Mouse (Mus musculus): ENCODE measurements around the gene Nudt2.
A peak's percentile ranks its signal among the peaks of the same experiment; 100 is the strongest.

Gene Nudt2

DNA sequence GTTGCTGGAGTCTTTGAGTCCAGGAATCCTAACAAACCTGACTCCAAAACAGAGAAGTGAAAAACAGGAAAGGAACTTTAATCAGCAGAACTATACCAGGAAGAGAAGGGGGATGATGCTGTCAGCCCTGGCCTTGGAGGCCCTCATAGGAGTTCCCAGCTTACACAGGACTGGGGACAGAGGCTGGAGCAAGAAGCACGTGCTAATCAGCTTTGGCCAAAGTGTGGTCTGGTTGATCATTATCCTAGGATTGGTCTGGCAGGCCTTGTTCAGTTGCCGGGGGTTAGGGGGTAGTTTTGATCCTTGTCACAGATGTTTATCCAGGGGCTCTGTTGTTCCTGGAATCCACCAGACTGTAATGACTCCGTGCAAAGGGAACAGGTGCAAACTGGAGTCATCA, 29.4 kb downstream of the Nudt2 start:
- no peak for DNase-seq (ENCODE audit: low spot score)

- DNase-seq (ENCODE audit: low spot score), result no peak
Observed at GRCm38 (mm10) chr4:41495076-41495475, 30.1 kb downstream of the Nudt2 start.

- DNase-seq (ENCODE audit: low spot score), result no peak
Observed at GRCm38 (mm10) chr4:41495850-41496249, 30.9 kb downstream of the Nudt2 start.

GRCm38 (mm10) chr4:41497046-41497445, 32.1 kb downstream of the Nudt2 start:
- DNase-seq (ENCODE audit: low spot score), result no peak

- no peak for DNase-seq (ENCODE audit: low spot score)
Observed at GRCm38 (mm10) chr4:41497579-41497978, 32.6 kb downstream of the Nudt2 start.

- DNase-seq (ENCODE audit: low spot score), result no peak
Observed at GRCm38 (mm10) chr4:41497995-41498845, 33.3 kb downstream of the Nudt2 start.

DNA sequence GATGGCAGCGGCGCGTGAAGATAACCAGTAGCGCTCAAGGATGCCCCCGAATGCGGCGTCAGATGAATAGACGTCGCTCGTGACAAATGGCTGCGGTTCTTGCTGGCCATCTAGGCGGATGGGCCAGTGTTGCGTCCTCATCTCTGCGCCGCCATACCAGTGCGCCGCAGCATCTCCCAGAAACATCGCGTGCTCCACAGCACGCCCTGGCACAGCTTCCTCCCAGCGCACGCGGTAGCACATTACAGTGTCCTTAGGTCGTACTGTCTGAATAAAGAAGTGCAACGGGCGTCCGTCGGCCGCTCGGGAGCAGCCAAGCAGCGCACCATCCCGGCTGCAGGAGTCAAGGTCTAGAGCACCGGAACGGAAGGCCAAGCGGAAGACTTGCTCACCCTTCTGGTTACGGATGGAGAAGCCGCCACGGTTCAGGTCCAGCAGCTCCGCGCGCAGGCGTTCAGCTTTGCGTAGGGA, 34.0 kb downstream of the Nudt2 start:
- DNase-seq (ENCODE audit: low spot score), result no peak

DNA sequence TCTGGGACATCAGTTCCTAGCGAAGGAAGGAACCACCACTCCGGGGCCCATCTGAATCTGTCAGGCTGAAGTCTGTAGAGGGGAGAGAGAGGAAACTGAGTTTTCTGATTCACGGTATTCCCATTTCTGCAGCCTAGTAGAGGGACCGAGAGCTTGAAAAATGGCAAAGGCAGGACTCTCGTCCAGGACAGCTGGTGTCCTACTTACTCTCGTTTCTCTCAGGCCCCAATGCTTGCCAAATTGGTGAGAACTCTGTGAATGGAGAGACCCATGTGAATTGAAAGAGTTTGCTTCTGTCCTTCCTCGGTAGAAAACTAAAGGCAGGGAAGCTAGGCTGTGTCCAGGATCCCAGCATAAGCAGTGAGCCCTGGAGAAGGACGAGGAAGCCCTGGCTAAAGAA, 34.7 kb downstream of the Nudt2 start:
- no peak for DNase-seq (ENCODE audit: low spot score)

GRCm38 (mm10) chr4:41500787-41501186, 35.8 kb downstream of the Nudt2 start:
- DNase-seq (ENCODE audit: low spot score), result no peak

DNA sequence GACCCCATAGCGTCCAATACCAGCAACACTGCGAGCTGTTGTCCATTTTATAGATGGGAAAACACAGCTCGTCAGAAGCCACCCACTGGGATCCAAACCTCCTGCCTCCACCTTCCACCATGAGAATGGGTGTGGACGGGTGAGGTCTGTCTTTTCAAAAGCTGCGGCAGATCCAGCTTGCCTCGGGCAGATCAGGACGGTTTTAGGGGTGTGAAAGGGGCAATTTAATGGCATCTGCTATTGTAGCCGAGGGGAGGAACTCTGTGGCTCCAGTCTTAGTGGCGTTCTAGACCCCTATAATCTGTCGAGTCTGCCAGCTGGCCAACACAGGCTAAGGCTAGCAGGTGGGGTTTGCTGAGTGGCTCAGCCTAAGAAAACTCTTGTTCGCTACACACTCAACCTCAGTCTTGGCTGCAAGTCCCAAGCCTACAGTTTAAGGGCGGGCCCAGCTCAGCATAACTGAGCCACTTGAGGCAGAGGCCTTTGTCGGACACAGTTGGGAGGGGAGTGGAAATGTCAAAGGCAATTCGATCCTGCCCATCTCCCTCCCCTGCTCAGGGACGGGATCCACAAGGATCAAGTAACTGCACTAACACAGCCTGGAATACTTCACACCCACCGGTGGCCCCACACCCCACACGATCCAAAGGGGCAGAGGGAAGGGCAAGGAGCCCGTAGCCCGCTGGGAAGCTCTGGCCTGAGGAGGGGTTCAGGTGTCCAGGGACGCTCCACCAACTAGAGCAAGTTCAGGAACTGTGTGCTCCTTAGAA, 37.4 kb downstream of the Nudt2 start:
- DNase-seq (ENCODE audit: low spot score), result peak; percentile 26

DNA sequence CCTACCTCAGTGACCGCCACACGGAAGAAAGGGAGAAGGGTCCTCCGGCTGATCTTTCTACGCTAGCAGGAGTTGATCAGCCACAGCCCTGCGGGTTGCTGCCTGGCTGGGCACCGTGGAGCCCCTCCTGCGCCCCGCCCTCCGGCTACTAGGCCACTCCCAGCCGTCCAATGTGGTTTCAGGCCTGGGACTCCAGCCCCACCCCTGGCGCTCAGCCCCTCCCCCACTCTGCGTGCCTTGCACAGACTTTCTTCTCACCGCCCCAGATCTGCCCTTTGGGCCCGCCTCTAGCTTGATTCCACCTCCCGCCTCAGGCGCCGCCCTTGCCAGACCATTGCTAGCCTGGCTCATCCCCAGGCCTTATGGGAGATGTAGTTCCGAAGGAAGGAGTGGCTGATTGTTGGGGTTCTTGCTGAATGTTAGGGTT, 38.0 kb downstream of the Nudt2 start, which contains the start of gene AI464131:
TSS of gene AI464131 (minus strand) at position 91 of the 427 bp plus-strand sequence.
- DNase-seq (ENCODE audit: low spot score), result peak; percentile 96

GRCm38 (mm10) chr4:41504325-41504724, 39.4 kb downstream of the Nudt2 start:
- no peak for DNase-seq (ENCODE audit: low spot score)

- DNase-seq (ENCODE audit: low spot score), result no peak
Observed at GRCm38 (mm10) chr4:41505131-41505551, 40.2 kb downstream of the Nudt2 start.

DNA sequence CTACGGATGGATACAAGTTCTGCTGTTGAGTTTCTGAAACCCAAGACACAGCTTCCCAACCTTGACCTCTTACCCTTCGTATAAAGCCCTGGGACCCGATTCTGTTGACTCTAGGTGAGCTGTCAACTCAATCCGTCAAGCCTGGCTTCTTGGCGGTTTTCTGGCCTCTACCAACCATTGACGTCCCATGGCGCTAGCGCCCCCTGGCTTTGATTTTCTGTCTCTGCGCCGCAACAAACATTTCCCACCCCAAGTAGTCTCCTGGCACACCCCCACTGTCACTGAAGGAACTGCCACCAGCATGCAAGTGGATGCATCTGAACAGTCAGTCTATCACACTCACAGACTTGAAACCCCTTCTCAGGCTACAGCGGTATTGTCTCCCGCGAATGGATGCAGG, 41.2 kb downstream of the Nudt2 start:
- DNase-seq (ENCODE audit: low spot score), result peak; percentile 64

- DNase-seq (ENCODE audit: low spot score), result peak; percentile 78
Observed at GRCm38 (mm10) chr4:41506906-41507305, 42.0 kb downstream of the Nudt2 start.

DNA sequence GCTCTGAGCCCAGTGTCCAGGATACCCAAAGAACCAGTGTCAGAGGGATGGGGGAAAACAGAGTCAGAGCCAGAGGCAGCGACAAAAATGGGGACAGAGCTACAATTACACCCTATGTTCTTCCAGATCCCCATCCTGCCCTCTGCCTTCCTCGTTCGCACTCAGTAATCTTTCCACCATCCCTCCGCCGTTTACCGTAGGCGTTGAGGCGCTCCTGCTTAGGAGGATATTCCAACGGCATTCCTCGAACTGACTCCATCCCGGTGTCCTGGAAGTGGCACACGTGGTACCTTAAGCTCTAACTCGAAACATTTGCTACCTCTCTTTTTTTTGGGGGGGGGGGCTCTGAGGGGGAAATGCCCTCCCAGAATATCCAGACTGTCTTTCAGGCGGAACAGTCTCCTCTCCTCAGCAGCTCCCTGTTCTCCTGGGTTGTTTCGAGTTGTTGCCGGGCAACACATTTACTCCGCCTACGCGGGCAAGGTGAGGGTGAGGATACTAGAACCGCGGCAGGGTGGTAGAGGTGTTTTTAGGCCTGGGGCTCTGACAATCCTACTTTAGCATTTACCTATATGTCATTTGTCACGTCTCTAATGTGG, 42.5 kb downstream of the Nudt2 start:
- DNase-seq (ENCODE audit: low spot score), result peak; percentile 45

DNA sequence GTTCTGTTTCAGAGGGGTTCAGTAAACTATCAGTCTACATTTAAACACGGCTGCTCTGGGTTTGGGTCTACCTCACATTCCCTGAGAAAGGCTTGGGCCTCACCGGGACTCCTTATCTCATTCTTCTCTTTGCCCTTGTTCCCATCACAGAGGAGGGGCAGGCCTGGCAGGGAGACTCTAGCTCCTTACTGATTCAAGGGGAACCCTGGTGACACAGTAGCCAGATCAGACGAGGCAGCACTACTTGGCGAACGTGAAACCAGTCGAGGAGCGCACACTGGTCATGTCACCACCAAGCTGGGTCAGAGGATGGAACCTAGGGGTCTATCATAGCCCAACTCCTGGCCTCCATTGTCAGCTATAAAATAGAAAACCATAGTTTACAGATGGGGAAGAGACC, 43.0 kb downstream of the Nudt2 start:
- DNase-seq (ENCODE audit: low spot score), result no peak

GRCm38 (mm10) chr4:41513309-41513708, 48.4 kb downstream of the Nudt2 start:
- no peak for DNase-seq (ENCODE audit: low spot score)

DNA sequence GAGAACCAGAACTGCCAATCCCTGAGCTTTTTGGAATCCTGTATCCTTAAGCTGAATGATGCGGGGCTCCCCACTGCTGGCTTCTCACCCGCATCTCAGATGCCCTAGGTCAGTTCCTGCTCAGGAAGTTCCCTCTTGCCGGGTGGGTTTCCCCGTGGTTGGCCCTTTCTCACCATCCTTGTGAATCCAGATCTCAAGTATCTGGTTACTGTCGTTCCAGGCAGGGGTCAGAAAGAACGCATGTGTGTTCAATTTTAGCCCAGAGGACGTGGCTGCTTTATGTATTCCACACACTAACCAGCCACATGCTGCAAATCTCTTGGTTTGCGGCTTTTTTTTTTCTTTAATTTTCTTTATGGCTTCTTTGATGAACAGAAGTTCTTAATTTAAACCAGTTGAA, 48.8 kb downstream of the Nudt2 start:
- DNase-seq (ENCODE audit: low spot score), result no peak

DNA sequence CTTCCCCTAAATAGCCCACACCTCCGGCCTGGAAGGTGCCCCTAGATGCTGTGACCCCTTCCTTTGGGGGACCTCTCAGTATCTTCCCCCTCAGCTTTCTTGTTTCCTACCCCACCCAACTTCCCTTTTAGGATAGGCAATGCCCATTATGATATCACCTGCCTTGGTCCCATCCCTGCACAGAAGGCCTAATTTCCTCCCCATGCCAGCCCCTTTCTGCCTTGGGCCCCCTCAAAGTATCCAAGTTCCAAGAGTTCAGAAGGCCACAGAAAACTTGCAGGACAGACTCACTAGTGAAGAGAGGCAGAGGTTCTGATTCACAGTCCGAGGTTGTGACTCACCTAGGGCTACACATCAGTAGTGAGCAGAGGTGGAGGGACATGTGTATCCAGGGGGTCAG, 52.3 kb downstream of the Nudt2 start, which contains the start of gene 1110017D15Rik:
TSS of gene 1110017D15Rik (minus strand) at position 101 of the 400 bp plus-strand sequence.
- no peak for DNase-seq (ENCODE audit: low spot score)

GRCm38 (mm10) chr4:41518349-41518748, 53.4 kb downstream of the Nudt2 start:
- DNase-seq (ENCODE audit: low spot score), result no peak

- no peak for DNase-seq (ENCODE audit: low spot score)
Observed at GRCm38 (mm10) chr4:41519195-41519594, 54.2 kb downstream of the Nudt2 start.

Data from MN1 (cell line).